Mouse (Mus musculus): Measurements from ENCODE around the gene Olfr1151. TPM values are rescaled to one million over a fixed set of nuclear protein-coding genes. Genes with fewer than 3 reads are reported as not detected.

Gene Olfr1151
- polyA plus RNA-seq (2015; fragmentation: Nextera tagmentation; extraction: Ambion mirVana), result not detected in 2 replicates

- H3K9me3 ChIP-seq, result no peaks in the 10 kb centered on the region
- ATAC-seq, result no peak
- H3K27ac ChIP-seq, result no peak within 1 kb of the TSS
- no peaks in the 10 kb centered on the region for H3K4me1 ChIP-seq (replicated peaks)
- H3K4me2 ChIP-seq (replicated peaks), result no peak within 1 kb of the TSS
- H3K9ac ChIP-seq, result no peak within 1 kb of the TSS
- H3K27me3 ChIP-seq (replicated peaks), result no peaks in the 10 kb centered on the region
- H3K36me3 ChIP-seq, result no peaks in the 10 kb centered on the region
- whole genome bisulfite sequencing, result 94% methylated on average over 1 of the region's 1 CpGs
- no peak within 1 kb of the TSS for H3K4me3 ChIP-seq (replicated peaks)
These were observed at the start of gene Olfr1151 for GRCm38 (mm10) chr2:87855562-87855961. Olfr1151 (plus strand) TSS chr2:87855862.

GRCm38 (mm10) chr2:87809522-87809921 lies 46.1 kb upstream of the Olfr1151 start, which contains the start of gene Olfr1145:
Olfr1145 (plus strand) TSS chr2:87809822.
- WGBS, result 79% methylated on average over 1 of the region's 1 CpGs
- H3K4me2 ChIP-seq (replicated peaks), result no peak within 1 kb of the TSS
- H3K9me3 ChIP-seq, result no peaks in the 10 kb centered on the region
- ATAC-seq, result no peak
- H3K4me1 ChIP-seq (replicated peaks), result no peaks in the 10 kb centered on the region
- H3K36me3 ChIP-seq, result no peaks in the 10 kb centered on the region
- H3K27me3 ChIP-seq (replicated peaks), result no peaks in the 10 kb centered on the region
- H3K27ac ChIP-seq, result no peak within 1 kb of the TSS
- no peak within 1 kb of the TSS for H3K9ac ChIP-seq
- H3K4me3 ChIP-seq (replicated peaks), result no peak within 1 kb of the TSS

GRCm38 (mm10) chr2:87830233-87830632 lies 25.4 kb upstream of the Olfr1151 start, which contains the start of gene Olfr1148:
Olfr1148 (plus strand) TSS chr2:87830533.
- no peaks in the 10 kb centered on the region for H3K4me1 ChIP-seq (replicated peaks)
- H3K27me3 ChIP-seq (replicated peaks), result no peaks in the 10 kb centered on the region
- WGBS, result 94% methylated on average over 1 of the region's 1 CpGs
- H3K9me3 ChIP-seq, result no peaks in the 10 kb centered on the region
- no peak within 1 kb of the TSS for H3K9ac ChIP-seq
- H3K27ac ChIP-seq, result no peak within 1 kb of the TSS
- ATAC-seq, result no peak
- H3K4me3 ChIP-seq (replicated peaks), result no peak within 1 kb of the TSS
- H3K4me2 ChIP-seq (replicated peaks), result no peak within 1 kb of the TSS
- no peaks in the 10 kb centered on the region for H3K36me3 ChIP-seq

- no peak within 1 kb of the TSS for H3K27ac ChIP-seq
- 79% methylated on average over 1 of the region's 1 CpGs for WGBS
- H3K4me3 ChIP-seq (replicated peaks), result no peak within 1 kb of the TSS
These were observed 12.0 kb upstream of the Olfr1151 start, which contains the start of gene Olfr1150-ps1 for GRCm38 (mm10) chr2:87843693-87844092. Olfr1150-ps1 (plus strand) TSS chr2:87843993.

GRCm38 (mm10) chr2:87866192-87866591 lies 10.5 kb downstream of the Olfr1151 start, which contains the start of gene Olfr1152:
Olfr1152 (plus strand) TSS chr2:87866492.
- ATAC-seq, result no peak
- no peaks in the 10 kb centered on the region for H3K27me3 ChIP-seq (replicated peaks)
- H3K4me2 ChIP-seq (replicated peaks), result no peak within 1 kb of the TSS

More at GRCm38 (mm10) chr2:87843693-87844092, 12.0 kb upstream of the Olfr1151 start, which contains the start of gene Olfr1150-ps1:
- ATAC-seq, result no peak
- Histone ChIP-seq H3K4me2 (replicated peaks) (no peak within 1 kb of the TSS), H3K9me3 (no peaks in the 10 kb centered on the region), H3K4me1 (replicated peaks) (no peaks in the 10 kb centered on the region), H3K36me3 (no peaks in the 10 kb centered on the region), H3K27me3 (replicated peaks) (no peaks in the 10 kb centered on the region), H3K9ac (no peak within 1 kb of the TSS)

GRCm38 (mm10) chr2:87894662-87895061 lies 39.0 kb downstream of the Olfr1151 start, which contains the start of gene Olfr1153:
Olfr1153 (plus strand) TSS chr2:87894962.
- 70% methylated on average over 1 of the region's 1 CpGs for WGBS
- Histone ChIP-seq H3K4me1 (replicated peaks) (no peaks in the 10 kb centered on the region), H3K27ac (no peak within 1 kb of the TSS), H3K9ac (no peak within 1 kb of the TSS), H3K9me3 (no peaks in the 10 kb centered on the region), H3K27me3 (replicated peaks) (no peaks in the 10 kb centered on the region), H3K36me3 (no peaks in the 10 kb centered on the region), H3K4me3 (replicated peaks) (no peak within 1 kb of the TSS), H3K4me2 (replicated peaks) (no peak within 1 kb of the TSS)
- ATAC-seq, result no peak

More at GRCm38 (mm10) chr2:87866192-87866591, 10.5 kb downstream of the Olfr1151 start, which contains the start of gene Olfr1152:
- Histone ChIP-seq H3K9ac (no peak within 1 kb of the TSS), H3K4me3 (replicated peaks) (no peak within 1 kb of the TSS), H3K4me1 (replicated peaks) (no peaks in the 10 kb centered on the region), H3K27ac (no peak within 1 kb of the TSS), H3K36me3 (no peaks in the 10 kb centered on the region), H3K9me3 (no peaks in the 10 kb centered on the region)

- 80% methylated on average over 1 of the region's 1 CpGs for WGBS
- Histone ChIP-seq H3K27ac (no peak within 1 kb of the TSS), H3K9me3 (no peaks in the 10 kb centered on the region), H3K27me3 (replicated peaks) (no peaks in the 10 kb centered on the region), H3K4me1 (replicated peaks) (no peaks in the 10 kb centered on the region), H3K36me3 (no peaks in the 10 kb centered on the region), H3K4me3 (replicated peaks) (no peak within 1 kb of the TSS), H3K4me2 (replicated peaks) (no peak within 1 kb of the TSS), H3K9ac (no peak within 1 kb of the TSS)
- ATAC-seq, result no peak
These were observed 49.4 kb downstream of the Olfr1151 start, which contains the start of gene Olfr1154 for GRCm38 (mm10) chr2:87905066-87905465. Olfr1154 (minus strand) TSS chr2:87905166.

Other genes starting within 250 kb of the Olfr1151 start
- not detected in 2 replicates for gene Olfr1130, start 249.7 kb upstream of the Olfr1151 start, polyA plus RNA-seq (2015; fragmentation: Nextera tagmentation; extraction: Ambion mirVana)
- gene Olfr1131, start 228.8 kb upstream of the Olfr1151 start, polyA plus RNA-seq (2015; fragmentation: Nextera tagmentation; extraction: Ambion mirVana), result not detected in 2 replicates
- gene Olfr1132, start 218.3 kb upstream of the Olfr1151 start, polyA plus RNA-seq (2015; fragmentation: Nextera tagmentation; extraction: Ambion mirVana), result not detected in 2 replicates
- gene Olfr1133, start 208.5 kb upstream of the Olfr1151 start, polyA plus RNA-seq (2015; fragmentation: Nextera tagmentation; extraction: Ambion mirVana), result not detected in 2 replicates
- not detected in 2 replicates for gene Olfr1134, start 197.4 kb upstream of the Olfr1151 start, polyA plus RNA-seq (2015; fragmentation: Nextera tagmentation; extraction: Ambion mirVana)
- gene Olfr1135, start 182.2 kb upstream of the Olfr1151 start, polyA plus RNA-seq (2015; fragmentation: Nextera tagmentation; extraction: Ambion mirVana), result not detected in 2 replicates
- not detected in 2 replicates for gene Olfr1136, start 161.9 kb upstream of the Olfr1151 start, polyA plus RNA-seq (2015; fragmentation: Nextera tagmentation; extraction: Ambion mirVana)
- not detected in 2 replicates for gene Olfr1137, start 142.7 kb upstream of the Olfr1151 start, polyA plus RNA-seq (2015; fragmentation: Nextera tagmentation; extraction: Ambion mirVana)
- not detected in 2 replicates for gene Olfr1138, start 115.9 kb upstream of the Olfr1151 start, polyA plus RNA-seq (2015; fragmentation: Nextera tagmentation; extraction: Ambion mirVana)
- gene Olfr1140, start 112.1 kb upstream of the Olfr1151 start, polyA plus RNA-seq (2015; fragmentation: Nextera tagmentation; extraction: Ambion mirVana), result not detected in 2 replicates
- not detected in 2 replicates for gene Olfr1141, start 101.9 kb upstream of the Olfr1151 start, polyA plus RNA-seq (2015; fragmentation: Nextera tagmentation; extraction: Ambion mirVana)
- not detected in 2 replicates for gene Olfr152, start 76.4 kb upstream of the Olfr1151 start, polyA plus RNA-seq (2015; fragmentation: Nextera tagmentation; extraction: Ambion mirVana)
- not detected in 2 replicates for gene Olfr1143, start 55.3 kb upstream of the Olfr1151 start, polyA plus RNA-seq (2015; fragmentation: Nextera tagmentation; extraction: Ambion mirVana)
- not detected in 2 replicates for gene Olfr1145, start 46.0 kb upstream of the Olfr1151 start, polyA plus RNA-seq (2015; fragmentation: Nextera tagmentation; extraction: Ambion mirVana)
- gene Olfr1148, start 25.3 kb upstream of the Olfr1151 start, polyA plus RNA-seq (2015; fragmentation: Nextera tagmentation; extraction: Ambion mirVana), result not detected in 2 replicates
- gene Olfr1150-ps1, start 11.9 kb upstream of the Olfr1151 start, polyA plus RNA-seq (2015; fragmentation: Nextera tagmentation; extraction: Ambion mirVana), result not detected in 2 replicates
- gene Olfr1152, start 10.6 kb downstream of the Olfr1151 start, polyA plus RNA-seq (2015; fragmentation: Nextera tagmentation; extraction: Ambion mirVana), result not detected in 2 replicates
- not detected in 2 replicates for gene Olfr1153, start 39.1 kb downstream of the Olfr1151 start, polyA plus RNA-seq (2015; fragmentation: Nextera tagmentation; extraction: Ambion mirVana)
- not detected in 2 replicates for gene Olfr1154, start 49.3 kb downstream of the Olfr1151 start, polyA plus RNA-seq (2015; fragmentation: Nextera tagmentation; extraction: Ambion mirVana)
- not detected in 2 replicates for gene Olfr1155, start 89.3 kb downstream of the Olfr1151 start, polyA plus RNA-seq (2015; fragmentation: Nextera tagmentation; extraction: Ambion mirVana)
- gene Olfr1156, start 97.2 kb downstream of the Olfr1151 start, polyA plus RNA-seq (2015; fragmentation: Nextera tagmentation; extraction: Ambion mirVana), result not detected in 2 replicates
- gene Olfr1157, start 112.4 kb downstream of the Olfr1151 start, polyA plus RNA-seq (2015; fragmentation: Nextera tagmentation; extraction: Ambion mirVana), result not detected in 2 replicates
- gene Olfr74, start 118.8 kb downstream of the Olfr1151 start, polyA plus RNA-seq (2015; fragmentation: Nextera tagmentation; extraction: Ambion mirVana), result not detected in 2 replicates
- not detected in 2 replicates for gene Olfr1158, start 134.3 kb downstream of the Olfr1151 start, polyA plus RNA-seq (2015; fragmentation: Nextera tagmentation; extraction: Ambion mirVana)
- not detected in 2 replicates for gene Olfr1160, start 152.4 kb downstream of the Olfr1151 start, polyA plus RNA-seq (2015; fragmentation: Nextera tagmentation; extraction: Ambion mirVana)
- gene Olfr1161, start 166.9 kb downstream of the Olfr1151 start, polyA plus RNA-seq (2015; fragmentation: Nextera tagmentation; extraction: Ambion mirVana), result not detected in 2 replicates
- not detected in 2 replicates for gene Olfr73, start 181.8 kb downstream of the Olfr1151 start, polyA plus RNA-seq (2015; fragmentation: Nextera tagmentation; extraction: Ambion mirVana)
- gene Olfr1162, start 195.3 kb downstream of the Olfr1151 start, polyA plus RNA-seq (2015; fragmentation: Nextera tagmentation; extraction: Ambion mirVana), result not detected in 2 replicates
- gene Olfr1163, start 216.0 kb downstream of the Olfr1151 start, polyA plus RNA-seq (2015; fragmentation: Nextera tagmentation; extraction: Ambion mirVana), result not detected in 2 replicates
- not detected in 2 replicates for gene Olfr1164, start 238.1 kb downstream of the Olfr1151 start, polyA plus RNA-seq (2015; fragmentation: Nextera tagmentation; extraction: Ambion mirVana)

All from intestine, embryonic 15.5 days (tissue).